Mouse (Mus musculus): ENCODE results near the gene Armh1. TPM values are rescaled to one million over a fixed set of nuclear protein-coding genes. Genes with fewer than 3 reads are reported as not detected.
A peak's percentile ranks its signal among the peaks of the same experiment; 100 is the strongest.
"Not testable (repeated sequence)": the region's sequence is repeated elsewhere in the genome, so short reads cannot be mapped to it uniquely, and the experiment has no call there.

The Armh1 gene
- polyA plus RNA-seq, 1 experiment = not detected

DNA sequence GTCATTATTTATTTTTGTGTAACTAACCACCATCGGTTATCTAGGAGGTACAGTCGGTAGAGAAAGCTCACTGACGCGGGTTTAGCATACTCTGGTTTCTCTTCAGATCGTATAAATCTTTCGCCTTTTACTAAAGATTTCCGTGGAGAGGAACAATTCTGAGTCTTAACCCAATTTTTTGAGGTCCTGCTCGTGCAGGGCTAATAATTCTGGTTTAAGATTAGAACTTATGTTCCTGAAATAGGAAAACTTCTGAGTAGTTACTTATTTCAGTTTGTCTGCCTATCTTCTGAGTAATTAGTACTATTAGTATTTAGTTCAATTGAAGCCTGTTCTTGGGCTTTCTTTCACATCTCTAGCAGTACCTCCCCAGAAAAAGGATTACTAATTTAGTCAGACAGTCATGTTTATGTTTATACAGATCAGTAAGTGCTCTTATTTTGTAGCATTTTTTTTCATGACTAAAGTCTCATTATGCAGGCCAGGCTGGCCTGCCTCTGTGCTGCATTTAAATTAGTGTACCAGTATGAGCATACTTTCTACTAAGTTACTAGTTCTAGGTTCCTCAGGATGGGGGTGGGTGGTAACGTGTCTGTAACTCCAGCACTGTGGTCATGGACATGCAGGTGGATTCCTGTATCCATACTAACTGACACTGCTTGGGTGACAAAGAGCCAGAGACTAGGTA lies 61.9 kb downstream of the Armh1 start:
- H3K4me3 ChIP-seq (ENCODE audit: insufficient read depth, poor library complexity, severe bottlenecking) = no peak overlapping the region
- H3ac ChIP-seq (ENCODE audit: control insufficient read depth, insufficient read length, low read depth) = no peak overlapping the region
- H3K79me3 ChIP-seq (ENCODE audit: low read depth) = no peaks in the 10 kb centered on the region
- H3K79me2 ChIP-seq (ENCODE audit: control insufficient read depth, insufficient read depth) = no peaks in the 10 kb centered on the region
- H3K27me3 ChIP-seq (ENCODE audit: control insufficient read depth, insufficient read depth, insufficient read length) = no peaks in the 10 kb centered on the region
- H3K36me3 ChIP-seq (ENCODE audit: control insufficient read depth, insufficient read depth) = no peaks in the 10 kb centered on the region
- TF ChIP-seq CTCF (IDR thresholded peaks at IDR 0.05; ENCODE audit: control insufficient read depth, insufficient read depth, insufficient read length) (no peak), CEBPB (IDR thresholded peaks at IDR 0.05; ENCODE audit: low read depth) (peak; percentile 79), MYOG (IDR thresholded peaks at IDR 0.05; ENCODE audit: control insufficient read depth, extremely low read depth, insufficient read length) (no peak), MYOD1 (IDR thresholded peaks at IDR 0.05; ENCODE audit: control insufficient read depth, insufficient read length, low read depth) (no peak), USF1 (IDR thresholded peaks at IDR 0.05; ENCODE audit: low read depth) (no peak), MAX (IDR thresholded peaks at IDR 0.05) (no peak)

DNA sequence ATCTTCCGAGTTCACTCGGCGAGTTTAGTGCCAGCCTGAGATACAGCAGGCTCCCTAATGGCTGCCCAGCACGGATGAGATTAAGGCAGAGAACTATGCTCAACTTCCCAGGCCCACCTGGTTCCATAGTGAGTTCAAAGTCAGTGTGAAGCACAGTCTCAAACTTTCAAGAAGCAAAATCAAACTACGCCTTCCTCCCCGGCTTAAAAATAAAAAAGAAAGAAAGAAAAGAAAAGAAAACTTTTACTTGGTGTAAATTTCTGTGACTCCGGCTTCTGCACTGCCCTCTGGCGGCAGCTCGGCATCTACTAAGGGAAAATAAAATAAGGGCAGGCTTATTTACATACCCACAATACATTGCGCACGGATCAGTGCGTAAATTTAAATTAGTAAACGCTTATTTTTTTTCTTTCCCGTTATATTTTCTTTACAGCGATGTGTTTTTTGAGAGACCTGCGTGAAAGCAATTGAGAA lies 62.5 kb downstream of the Armh1 start:
- Histone ChIP-seq H3ac (ENCODE audit: control insufficient read depth, insufficient read length, low read depth) (peak overlapping the region; percentile 44), H3K36me3 (ENCODE audit: control insufficient read depth, insufficient read depth) (no peaks in the 10 kb centered on the region), H3K79me2 (ENCODE audit: control insufficient read depth, insufficient read depth) (no peaks in the 10 kb centered on the region), H3K79me3 (ENCODE audit: low read depth) (no peaks in the 10 kb centered on the region), H3K4me3 (ENCODE audit: insufficient read depth, poor library complexity, severe bottlenecking) (peak overlapping the region; percentile 12), H3K27me3 (ENCODE audit: control insufficient read depth, insufficient read depth, insufficient read length) (no peaks in the 10 kb centered on the region)
- no peak for TF ChIP-seq MAX (IDR thresholded peaks at IDR 0.05)
- peak; percentile 12 for TF ChIP-seq CTCF (IDR thresholded peaks at IDR 0.05; ENCODE audit: control insufficient read depth, insufficient read depth, insufficient read length)
- TF ChIP-seq MYOG (IDR thresholded peaks at IDR 0.05; ENCODE audit: control insufficient read depth, extremely low read depth, insufficient read length) = no peak

DNA sequence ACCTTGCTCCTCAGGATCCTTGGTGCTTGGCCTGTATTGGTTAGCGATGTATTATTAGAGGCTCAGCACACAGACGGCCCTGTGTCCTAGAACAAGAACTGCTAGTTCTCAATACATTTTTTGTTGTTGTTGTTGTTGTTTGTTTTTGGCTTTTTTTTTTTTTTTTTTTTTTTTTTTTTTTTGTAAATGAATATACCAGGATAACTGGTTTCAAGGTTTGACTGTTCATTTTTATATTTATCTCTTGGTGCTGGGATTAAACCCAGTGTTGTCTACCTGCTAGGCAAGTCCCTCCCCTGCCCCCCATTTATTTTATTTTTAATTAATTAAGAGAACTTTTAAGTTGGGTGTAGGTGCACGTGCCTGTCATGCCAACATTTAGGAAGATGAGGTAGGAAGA lies 63.0 kb downstream of the Armh1 start:
- no peaks in the 10 kb centered on the region for H3K79me2 ChIP-seq (ENCODE audit: control insufficient read depth, insufficient read depth)
- H3K79me3 ChIP-seq (ENCODE audit: low read depth) = no peaks in the 10 kb centered on the region
- H3K4me3 ChIP-seq (ENCODE audit: insufficient read depth, poor library complexity, severe bottlenecking) = peak overlapping the region; percentile 12
- TF ChIP-seq CEBPB (IDR thresholded peaks at IDR 0.05; ENCODE audit: low read depth) (no peak), CTCF (IDR thresholded peaks at IDR 0.05; ENCODE audit: control insufficient read depth, insufficient read depth, insufficient read length) (no peak), MAX (IDR thresholded peaks at IDR 0.05) (no peak)
- no peaks in the 10 kb centered on the region for H3K36me3 ChIP-seq (ENCODE audit: control insufficient read depth, insufficient read depth)
- H3ac ChIP-seq (ENCODE audit: control insufficient read depth, insufficient read length, low read depth) = peak overlapping the region; percentile 44
- H3K27me3 ChIP-seq (ENCODE audit: control insufficient read depth, insufficient read depth, insufficient read length) = no peaks in the 10 kb centered on the region

DNA sequence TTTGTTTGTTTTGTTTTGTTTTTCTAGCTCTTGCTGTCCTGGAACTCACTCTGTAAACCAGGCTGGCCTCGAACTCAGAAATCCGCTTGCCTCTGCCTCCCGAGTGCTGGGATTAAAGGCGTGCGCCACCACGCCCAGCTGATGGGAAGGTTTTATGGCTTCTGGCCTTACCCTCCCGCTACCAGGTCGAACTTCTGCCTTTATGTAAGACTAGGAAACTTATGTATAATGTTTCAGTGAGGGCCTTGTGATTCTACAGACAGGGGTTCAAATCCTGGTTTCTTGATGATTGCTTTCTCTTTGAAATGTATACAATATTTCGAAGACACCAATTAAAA lies 69.2 kb downstream of the Armh1 start:
- Histone ChIP-seq H3K4me3 (ENCODE audit: insufficient read depth, poor library complexity, severe bottlenecking) (peak overlapping the region; percentile 56), H3K79me3 (ENCODE audit: low read depth) (peaks cover 18% of the 10 kb centered on the region), H3K79me2 (ENCODE audit: control insufficient read depth, insufficient read depth) (peaks cover 33% of the 10 kb centered on the region), H3K36me3 (ENCODE audit: control insufficient read depth, insufficient read depth) (peaks cover 24% of the 10 kb centered on the region), H3ac (ENCODE audit: control insufficient read depth, insufficient read length, low read depth) (peak overlapping the region; percentile 7)
- not testable (repeated sequence) for H3K27me3 ChIP-seq (ENCODE audit: control insufficient read depth, insufficient read depth, insufficient read length)

DNA sequence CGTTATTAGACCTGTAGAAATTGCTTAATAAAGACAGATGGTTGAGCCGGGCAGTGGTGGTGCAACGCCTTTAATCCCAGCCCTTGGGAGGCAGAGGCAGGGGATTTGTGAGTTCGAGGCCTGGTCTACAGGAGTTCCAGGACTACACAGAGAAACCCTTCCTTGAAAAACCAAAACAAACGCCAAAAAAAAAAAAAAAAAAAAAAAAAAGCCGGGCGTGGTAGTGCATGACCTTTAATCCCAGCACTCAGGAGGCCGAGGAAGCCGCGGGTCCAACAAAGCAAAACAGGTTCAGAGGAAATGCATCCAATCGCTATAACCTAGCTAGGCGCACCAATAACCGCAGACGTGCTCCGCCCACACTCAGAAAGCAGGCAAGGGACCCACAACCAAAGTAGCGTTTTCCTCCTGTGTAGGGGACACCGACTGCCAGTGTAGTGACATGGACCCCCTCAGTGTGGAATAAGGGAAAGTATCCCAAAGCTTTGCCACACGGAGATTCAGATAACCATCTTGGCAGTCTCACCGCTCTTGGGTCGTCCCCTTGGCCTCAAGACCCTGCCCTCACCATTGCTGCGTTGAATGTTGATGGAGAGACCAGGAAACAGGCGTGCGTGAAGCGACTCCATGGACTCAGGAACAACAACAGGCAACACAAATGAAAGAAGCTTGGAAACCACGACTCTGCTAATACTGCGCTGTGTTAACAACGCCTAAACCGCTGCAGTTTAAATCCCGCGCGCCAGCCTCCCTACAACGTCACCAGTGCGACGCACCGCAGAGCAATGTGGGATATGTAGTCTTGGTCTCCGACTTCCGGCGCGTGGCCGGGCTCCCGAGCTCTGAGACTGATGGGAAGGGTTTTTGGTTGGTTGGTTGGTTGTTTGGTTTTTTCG lies 69.8 kb downstream of the Armh1 start, which contains the start of gene Kif2c:
TSS of gene Kif2c (minus strand) at position 777 of the 896 bp plus-strand sequence.
- peaks cover 30% of the 10 kb centered on the region for H3K36me3 ChIP-seq (ENCODE audit: control insufficient read depth, insufficient read depth)
- peak within 1 kb of the TSS; percentile 98 for H3ac ChIP-seq (ENCODE audit: control insufficient read depth, insufficient read length, low read depth)
- TF ChIP-seq CTCF (IDR thresholded peaks at IDR 0.05; ENCODE audit: control insufficient read depth, insufficient read depth, insufficient read length) (no peak), USF1 (IDR thresholded peaks at IDR 0.05; ENCODE audit: low read depth) (peak; percentile 27), MYOD1 (IDR thresholded peaks at IDR 0.05; ENCODE audit: control insufficient read depth, insufficient read length, low read depth) (no peak), MAX (IDR thresholded peaks at IDR 0.05) (peak; percentile 80), MYOG (IDR thresholded peaks at IDR 0.05; ENCODE audit: control insufficient read depth, extremely low read depth, insufficient read length) (no peak)
- H3K79me3 ChIP-seq (ENCODE audit: low read depth) = peaks cover 18% of the 10 kb centered on the region
- H3K79me2 ChIP-seq (ENCODE audit: control insufficient read depth, insufficient read depth) = peaks cover 33% of the 10 kb centered on the region
- no peaks in the 10 kb centered on the region for H3K27me3 ChIP-seq (ENCODE audit: control insufficient read depth, insufficient read depth, insufficient read length)
- peak within 1 kb of the TSS; percentile 56 for H3K4me3 ChIP-seq (ENCODE audit: insufficient read depth, poor library complexity, severe bottlenecking)

DNA sequence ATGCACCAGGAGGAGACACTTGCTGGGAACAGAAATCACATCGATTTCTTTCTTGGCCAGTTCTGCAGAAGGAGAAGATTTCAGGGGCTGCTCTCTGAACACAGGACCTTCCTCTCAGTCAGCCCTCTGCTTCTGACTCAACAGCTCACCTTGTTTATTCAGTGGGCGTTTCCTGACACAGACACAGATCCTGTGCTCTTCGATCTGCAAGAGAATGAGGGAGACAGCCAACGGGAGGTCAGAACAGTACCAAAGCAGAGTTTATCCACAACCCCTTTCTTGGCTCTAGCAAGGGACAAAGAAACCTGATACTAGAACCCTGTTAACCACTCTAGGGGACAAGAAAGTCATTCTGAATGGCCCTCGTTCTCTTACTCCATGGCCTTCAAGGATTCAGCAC lies 82.0 kb downstream of the Armh1 start:
- Histone ChIP-seq H3ac (ENCODE audit: control insufficient read depth, insufficient read length, low read depth) (no peak overlapping the region), H3K79me2 (ENCODE audit: control insufficient read depth, insufficient read depth) (no peaks in the 10 kb centered on the region), H3K36me3 (ENCODE audit: control insufficient read depth, insufficient read depth) (peaks cover 97% of the 10 kb centered on the region), H3K79me3 (ENCODE audit: low read depth) (no peaks in the 10 kb centered on the region), H3K4me3 (ENCODE audit: insufficient read depth, poor library complexity, severe bottlenecking) (no peak overlapping the region), H3K27me3 (ENCODE audit: control insufficient read depth, insufficient read depth, insufficient read length) (no peaks in the 10 kb centered on the region)
- TF ChIP-seq CEBPB (IDR thresholded peaks at IDR 0.05; ENCODE audit: low read depth) (no peak), MAX (IDR thresholded peaks at IDR 0.05) (no peak), CTCF (IDR thresholded peaks at IDR 0.05; ENCODE audit: control insufficient read depth, insufficient read depth, insufficient read length) (no peak), MYOD1 (IDR thresholded peaks at IDR 0.05; ENCODE audit: control insufficient read depth, insufficient read length, low read depth) (no peak), MYOG (IDR thresholded peaks at IDR 0.05; ENCODE audit: control insufficient read depth, extremely low read depth, insufficient read length) (no peak), FOSL1 (IDR thresholded peaks at IDR 0.05; ENCODE audit: insufficient read depth, low read length, poor library complexity, severe bottlenecking) (no peak), USF1 (IDR thresholded peaks at IDR 0.05; ENCODE audit: low read depth) (no peak)

Other genes with a start within 250 kb of the Armh1 start
- gene Eif2b3, start 232.7 kb downstream of the Armh1 start, polyA plus RNA-seq (2012; fragmentation: generic; extraction: Trizol) = 41.6 TPM
- gene Ptch2, start 156.1 kb downstream of the Armh1 start, polyA plus RNA-seq (2012; fragmentation: generic; extraction: Trizol) = 0.20 TPM
- 23.7 TPM for gene Btbd19, start 126.4 kb downstream of the Armh1 start, polyA plus RNA-seq (2012; fragmentation: generic; extraction: Trizol)
- gene Tctex1d4, start 125.3 kb downstream of the Armh1 start, polyA plus RNA-seq (2012; fragmentation: generic; extraction: Trizol) = 0.12 TPM
- gene Plk3, start 118.2 kb downstream of the Armh1 start, polyA plus RNA-seq (2012; fragmentation: generic; extraction: Trizol) = 15.2 TPM
- 3,482 TPM for gene Rps8, start 95.9 kb downstream of the Armh1 start, polyA plus RNA-seq (2012; fragmentation: generic; extraction: Trizol)
- gene Kif2c, start 69.5 kb downstream of the Armh1 start, polyA plus RNA-seq (2012; fragmentation: generic; extraction: Trizol) = 49.2 TPM
- gene Tmem53, start 174 bp downstream of the Armh1 start, polyA plus RNA-seq (2012; fragmentation: generic; extraction: Trizol) = 3.2 TPM
- 61.2 TPM for gene Rnf220, start 244.9 kb upstream of the Armh1 start, polyA plus RNA-seq (2012; fragmentation: generic; extraction: Trizol)